Mouse (Mus musculus) hindbrain, embryonic 11.5 days (tissue): ENCODE measurements at regions not wholly inside any gene's neighbourhood (a gene's known extent, or its start where the extent isn't known, plus 50 kb on each side); places are given as distances from the start of the nearest gene placed in this dataset.

ENCODE experiments used
- ATAC-seq: fragments of 200-750 bp; cut with Nextera tagmentation; 2 replicates; pipeline ENCODE4 v1.8.0; 2017; ENCODE audit warnings: mild to moderate bottlenecking, moderate TSS enrichment, moderate library complexity; ENCODE audit not compliant: low FRiP score
- DNase-seq: peaks from one replicate; pipeline ENCODE4 v3.0.0-alpha.2; 2015; ENCODE audit warnings: low spot score
- H3K27ac ChIP-seq: fragments of 300-500 bp; sonication (generic); 2 replicates; pipeline ENCODE4 v1.5.1; 2014; ENCODE audit warnings: mild to moderate bottlenecking, low read depth, low read length
- H3K27me3 ChIP-seq: fragments of 300-500 bp; sonication (generic); 2 replicates; pipeline ENCODE4 v1.6.1; 2014; ENCODE audit warnings: mild to moderate bottlenecking, low read length, moderate library complexity, mixed read lengths; ENCODE audit not compliant: control insufficient read depth, insufficient read depth
- H3K36me3 ChIP-seq: fragments of 300-500 bp; sonication (generic); 2 replicates; pipeline ENCODE4 v1.6.1; 2014; ENCODE audit warnings: mild to moderate bottlenecking, low read length, moderate library complexity, mixed read lengths; ENCODE audit not compliant: control insufficient read depth, insufficient read depth
- H3K4me1 ChIP-seq: fragments of 300-500 bp; sonication (generic); replicated peaks from 2 replicates; pipeline ENCODE4 v1.6.1; 2014; ENCODE audit warnings: low read length, mixed read lengths; ENCODE audit not compliant: control insufficient read depth, insufficient read depth
- H3K4me2 ChIP-seq: fragments of 300-500 bp; sonication (generic); replicated peaks from 2 replicates; pipeline ENCODE4 v1.6.1; 2014; ENCODE audit warnings: mild to moderate bottlenecking, low read depth, low read length
- H3K4me3 ChIP-seq: fragments of 300-500 bp; sonication (generic); 2 replicates; pipeline ENCODE4 v1.5.1; 2014; ENCODE audit warnings: low read depth, low read length
- H3K9ac ChIP-seq: fragments of 300-500 bp; sonication (generic); 2 replicates; pipeline ENCODE4 v1.6.1; 2014; ENCODE audit warnings: low read depth, low read length
- H3K9me3 ChIP-seq: fragments of 300-500 bp; sonication (generic); 2 replicates; pipeline ENCODE4 v1.6.1; 2016; ENCODE audit warnings: low read length; ENCODE audit not compliant: control insufficient read depth
- WGBS: fragments of 180-500 bp; shearing (Covaris S2); extraction: QIAGEN DNeasy Blood & Tissue Kit; methylation state at CpG from one replicate; pipeline ENCODE4 v1.1.7; 2014; 5-methylcytosine and 5-hydroxymethylcytosine counted together

DNA sequence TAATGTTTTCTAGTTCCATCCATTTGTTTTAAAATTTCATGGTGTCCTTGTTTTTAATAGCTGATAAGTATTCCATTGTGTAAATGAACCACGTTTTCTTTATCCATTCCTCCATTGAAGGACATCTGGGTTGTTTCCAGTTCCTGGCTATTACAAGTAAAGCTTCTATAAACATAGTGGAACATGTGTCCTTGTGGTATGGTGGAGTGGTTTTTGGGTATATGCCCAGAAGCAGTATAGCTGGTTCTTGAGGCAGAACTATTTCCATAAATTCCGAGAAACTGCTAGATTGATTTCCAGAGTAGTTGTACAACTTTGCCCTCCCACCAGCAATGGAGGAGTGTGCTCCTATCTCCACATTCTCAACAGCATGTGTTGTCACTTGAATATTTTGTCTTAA is 858.8 kb downstream of the Car8 start:
- no peak overlapping the region for H3K4me2 ChIP-seq
- H3K36me3 ChIP-seq = no peaks in the 10 kb centered on the region
- no peak overlapping the region for H3K27ac ChIP-seq
- no peak overlapping the region for H3K4me3 ChIP-seq
- H3K9me3 ChIP-seq = no peaks in the 10 kb centered on the region
- H3K4me1 ChIP-seq = no peaks in the 10 kb centered on the region
- WGBS = 78% methylated on average over 2 of the region's 2 CpGs
- H3K27me3 ChIP-seq = no peaks in the 10 kb centered on the region
- DNase-seq (no peak), ATAC-seq (no peak)
- H3K9ac ChIP-seq = no peak overlapping the region

DNA sequence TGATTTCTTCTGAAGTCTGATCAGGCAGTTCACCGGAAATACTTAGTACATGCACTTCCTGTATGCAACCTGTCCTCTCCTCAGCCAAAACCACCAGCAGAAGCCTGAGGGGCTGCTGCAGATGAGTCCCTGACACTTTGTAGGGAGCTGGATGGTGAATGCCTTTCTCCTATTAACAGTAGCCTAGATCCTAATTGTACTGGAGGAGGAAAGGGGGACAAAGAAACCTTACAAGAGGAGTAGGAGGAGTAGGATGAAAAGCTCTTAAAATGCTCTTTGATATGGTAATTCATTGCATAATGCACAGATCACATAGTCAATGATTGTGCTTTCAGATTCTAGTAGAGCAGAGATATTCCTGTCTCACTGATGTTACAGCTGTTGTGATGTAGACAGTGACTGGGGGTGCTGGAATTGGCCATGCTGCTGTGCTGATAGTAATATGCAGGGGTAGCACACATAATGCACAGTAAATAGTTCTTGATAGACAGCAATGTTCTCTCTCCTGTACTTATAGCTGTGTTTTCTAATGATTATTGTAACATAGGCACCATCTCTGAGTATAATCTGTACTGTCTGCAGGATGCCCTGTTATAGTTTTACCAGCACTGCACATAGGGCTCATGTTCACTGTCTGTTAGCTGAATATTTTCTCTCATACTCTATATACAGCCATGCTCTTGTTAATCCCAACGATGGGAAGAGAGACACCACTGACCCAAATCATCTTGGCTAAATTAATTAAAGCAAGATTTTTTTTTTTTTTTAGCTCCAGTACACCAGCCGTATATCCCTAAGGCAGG is 874.4 kb downstream of the Car8 start:
- H3K4me2 ChIP-seq = no peak overlapping the region

DNA sequence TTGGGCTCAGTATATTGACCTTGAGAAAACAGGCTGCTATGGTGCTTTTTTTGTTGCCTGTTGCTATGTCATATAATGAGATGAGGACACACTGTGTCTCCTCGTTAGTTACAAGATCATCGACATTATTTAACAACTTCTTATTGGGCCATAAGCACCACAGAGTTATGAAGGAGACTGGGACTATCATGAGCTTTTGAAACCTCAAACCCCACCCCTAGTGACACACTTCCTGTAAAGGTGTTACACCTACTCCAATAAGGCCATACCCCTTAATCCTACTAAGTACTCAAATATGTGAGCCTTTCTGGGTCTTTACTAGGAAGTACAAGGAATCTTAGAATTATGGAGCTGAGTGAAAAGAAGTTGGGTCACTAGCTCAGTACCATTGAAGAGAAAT is 875.3 kb downstream of the Car8 start:
- Histone ChIP-seq H3K4me1 (no peaks in the 10 kb centered on the region; the same call in 1 of the 2 replicates), H3K27me3 (no peaks in the 10 kb centered on the region), H3K9me3 (no peaks in the 10 kb centered on the region), H3K4me2 (no peak overlapping the region), H3K36me3 (no peaks in the 10 kb centered on the region), H3K4me3 (no peak overlapping the region), H3K27ac (no peak overlapping the region), H3K9ac (no peak overlapping the region)
- DNase-seq (no peak), ATAC-seq (no peak)
- 84% methylated on average over 2 of the region's 2 CpGs for WGBS

More for the DNA sequence above, 874.4 kb downstream of the Car8 start:
- peak; percentile 59; the same call in 1 of the 2 replicates for ATAC-seq
- WGBS = 84% methylated on average over 3 of the region's 3 CpGs
- H3K9ac ChIP-seq = no peak overlapping the region
- DNase-seq = no peak
- H3K36me3 ChIP-seq = no peaks in the 10 kb centered on the region
- no peaks in the 10 kb centered on the region for H3K9me3 ChIP-seq
- H3K4me1 ChIP-seq = no peaks in the 10 kb centered on the region; the same call in 1 of the 2 replicates
- no peaks in the 10 kb centered on the region for H3K27me3 ChIP-seq
- H3K27ac ChIP-seq = no peak overlapping the region
- H3K4me3 ChIP-seq = no peak overlapping the region

DNA sequence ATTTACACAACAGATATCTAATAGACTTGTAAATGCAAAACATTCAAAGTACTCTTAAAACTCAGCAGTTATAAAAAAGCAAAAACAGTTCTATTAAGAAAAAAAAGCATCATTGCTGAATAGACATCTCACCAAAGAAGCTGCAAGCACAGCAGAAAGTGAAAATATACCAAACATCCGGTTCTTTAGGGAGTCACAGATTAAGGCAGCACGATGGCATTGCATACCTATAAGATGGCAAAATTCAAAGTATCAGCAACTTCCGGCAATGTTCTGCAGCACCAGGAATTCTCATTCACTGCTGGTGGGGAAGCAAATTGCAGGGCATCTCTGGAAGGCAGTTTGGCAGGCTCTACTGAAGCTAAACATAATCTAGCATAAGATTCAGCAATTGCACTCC is 882.6 kb downstream of the Car8 start:
- Histone ChIP-seq H3K4me3 (no peak overlapping the region), H3K9me3 (no peaks in the 10 kb centered on the region), H3K27me3 (no peaks in the 10 kb centered on the region), H3K4me2 (no peak overlapping the region), H3K9ac (no peak overlapping the region), H3K27ac (no peak overlapping the region), H3K36me3 (no peaks in the 10 kb centered on the region), H3K4me1 (no peaks in the 10 kb centered on the region)
- ATAC-seq = no peak
- WGBS = 86% methylated on average over 3 of the region's 3 CpGs
- no peak for DNase-seq

DNA sequence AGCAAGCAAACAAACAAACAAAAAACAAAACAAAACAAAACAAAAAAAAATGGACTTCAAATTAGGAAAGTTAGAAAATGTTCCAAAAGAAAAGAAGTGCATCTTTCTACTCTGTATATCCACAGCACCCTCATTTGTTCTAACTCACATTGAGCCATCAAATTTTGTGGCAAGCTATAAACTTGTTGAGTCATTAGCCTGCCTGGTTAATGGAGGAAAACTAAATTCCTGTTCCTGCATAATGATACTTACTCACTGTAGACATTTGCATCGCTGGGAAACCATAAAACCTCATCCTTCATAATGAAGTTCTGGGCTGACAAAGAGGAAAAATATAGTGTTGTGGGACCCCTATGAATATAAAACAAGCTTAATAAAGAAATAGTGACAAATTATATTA is 891.5 kb downstream of the Car8 start:
- Histone ChIP-seq H3K4me1 (no peaks in the 10 kb centered on the region), H3K4me3 (no peak overlapping the region), H3K9ac (no peak overlapping the region), H3K36me3 (no peaks in the 10 kb centered on the region), H3K27me3 (no peaks in the 10 kb centered on the region), H3K4me2 (no peak overlapping the region), H3K27ac (no peak overlapping the region), H3K9me3 (no peaks in the 10 kb centered on the region)
- 77% methylated on average over 1 of the region's 1 CpGs for WGBS
- DNase-seq (no peak), ATAC-seq (no peak)

DNA sequence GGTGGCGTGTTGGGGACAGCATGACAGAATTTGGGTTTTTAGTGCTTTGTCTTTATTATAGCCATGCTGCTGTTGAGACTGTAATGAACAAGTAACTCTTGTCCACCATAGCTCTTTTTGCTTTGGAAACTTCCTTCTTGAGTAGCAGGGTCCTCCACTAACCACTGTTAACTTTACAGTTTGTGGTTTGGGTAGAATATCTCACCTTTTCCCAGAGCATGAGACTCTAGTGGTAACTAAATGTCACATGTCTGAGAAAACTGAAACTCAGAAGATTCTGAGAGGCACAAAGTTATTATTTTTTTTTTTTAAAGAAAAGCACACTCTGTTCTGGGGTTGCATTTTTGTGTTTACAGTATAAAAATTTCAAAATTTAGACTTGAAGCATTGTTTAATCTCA is 897.7 kb downstream of the Car8 start:
- ATAC-seq = no peak
- WGBS = 95% methylated on average over 1 of the region's 1 CpGs
- H3K36me3 ChIP-seq = no peaks in the 10 kb centered on the region
- no peak overlapping the region for H3K9ac ChIP-seq
- H3K4me2 ChIP-seq = no peak overlapping the region
- DNase-seq = no peak
- no peaks in the 10 kb centered on the region for H3K9me3 ChIP-seq
- no peaks in the 10 kb centered on the region for H3K4me1 ChIP-seq
- H3K27ac ChIP-seq = no peak overlapping the region
- H3K4me3 ChIP-seq = no peak overlapping the region
- H3K27me3 ChIP-seq = no peaks in the 10 kb centered on the region

DNA sequence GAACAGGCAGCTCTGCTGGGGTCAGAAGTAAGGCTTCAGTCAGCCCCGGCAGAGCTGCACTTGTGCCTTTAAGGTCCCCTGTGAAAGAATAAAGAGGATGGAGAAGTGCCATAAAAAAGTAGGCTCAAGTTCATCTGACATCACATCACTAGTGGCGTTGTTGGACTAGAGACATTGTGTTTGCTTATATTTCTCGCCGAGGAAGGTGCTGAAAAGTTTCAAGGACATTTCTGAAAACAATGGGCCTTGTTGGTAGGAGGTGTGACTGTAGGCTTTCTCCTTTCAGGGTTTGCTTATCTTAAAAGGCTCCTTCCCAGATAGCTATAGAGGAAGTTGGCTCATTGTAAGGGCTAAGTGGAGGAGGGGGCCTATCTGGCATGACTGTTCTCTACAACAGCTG is 924.6 kb downstream of the Car8 start:
- no peaks in the 10 kb centered on the region for H3K9me3 ChIP-seq
- H3K4me1 ChIP-seq = no peaks in the 10 kb centered on the region
- ATAC-seq (no peak), DNase-seq (no peak)
- no peak overlapping the region for H3K27ac ChIP-seq
- H3K27me3 ChIP-seq = no peaks in the 10 kb centered on the region
- no peak overlapping the region for H3K4me3 ChIP-seq
- H3K9ac ChIP-seq = no peak overlapping the region
- WGBS = 78% methylated on average over 4 of the region's 4 CpGs
- H3K36me3 ChIP-seq = no peaks in the 10 kb centered on the region
- no peak overlapping the region for H3K4me2 ChIP-seq

DNA sequence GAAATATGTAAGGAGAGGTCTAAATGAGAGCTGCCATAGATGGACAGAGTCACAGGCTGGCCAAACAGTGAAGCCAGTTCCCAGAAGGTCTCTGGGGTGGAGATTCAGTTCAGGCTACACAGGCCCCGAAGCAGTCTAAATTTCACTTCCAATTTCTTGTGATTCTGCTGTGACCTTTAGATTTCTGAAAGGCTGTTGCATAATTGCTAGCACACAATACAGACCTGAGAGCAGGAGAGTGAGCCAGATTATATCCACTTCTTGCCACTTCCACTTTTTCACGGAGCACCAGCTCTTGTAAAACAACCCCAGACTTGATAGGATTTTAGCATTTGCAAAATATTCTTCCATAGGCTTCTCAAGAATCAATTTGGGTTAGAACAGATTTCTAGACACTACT is 925.6 kb downstream of the Car8 start:
- ATAC-seq (no peak), DNase-seq (no peak)
- Histone ChIP-seq H3K36me3 (no peaks in the 10 kb centered on the region), H3K9me3 (no peaks in the 10 kb centered on the region), H3K4me3 (no peak overlapping the region), H3K27me3 (no peaks in the 10 kb centered on the region), H3K27ac (no peak overlapping the region), H3K9ac (no peak overlapping the region), H3K4me2 (no peak overlapping the region), H3K4me1 (no peaks in the 10 kb centered on the region)
- WGBS = 83% methylated on average over 2 of the region's 2 CpGs

DNA sequence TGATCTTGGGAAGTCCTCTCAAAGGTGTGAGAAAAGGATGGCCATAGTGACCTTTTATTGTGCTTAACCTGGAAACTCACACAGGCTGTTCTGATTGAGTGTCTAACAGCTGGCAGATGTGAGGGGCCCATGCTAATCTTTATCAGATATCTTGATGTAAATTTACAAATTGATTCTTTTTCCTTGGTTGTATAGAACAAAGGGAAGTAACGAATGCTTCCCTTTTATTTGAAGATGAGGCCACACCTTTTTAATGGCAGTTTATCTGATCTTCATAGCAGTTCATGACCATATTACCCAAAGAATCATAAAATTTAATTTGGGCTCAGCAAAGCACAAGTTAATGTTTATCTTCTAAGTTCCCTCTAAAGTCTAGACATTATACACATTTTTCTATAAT is 926.7 kb downstream of the Car8 start:
- 88% methylated on average over 1 of the region's 1 CpGs for WGBS

More for the DNA sequence above, 926.7 kb downstream of the Car8 start:
- Histone ChIP-seq H3K27ac (no peak overlapping the region), H3K4me1 (no peaks in the 10 kb centered on the region), H3K36me3 (no peaks in the 10 kb centered on the region), H3K9me3 (no peaks in the 10 kb centered on the region), H3K4me2 (no peak overlapping the region), H3K9ac (no peak overlapping the region), H3K4me3 (no peak overlapping the region), H3K27me3 (no peaks in the 10 kb centered on the region)
- no peak for DNase-seq
- no peak for ATAC-seq
